Mouse (Mus musculus) intestine, embryonic 15.5 days (tissue): ENCODE measurements at regions not wholly inside any gene's neighbourhood (a gene's known extent, or its start where the extent isn't known, plus 50 kb on each side); places are given as distances from the start of the nearest gene placed in this dataset.
"Not testable (repeated sequence)": the region's sequence is repeated elsewhere in the genome, so short reads cannot be mapped to it uniquely, and the experiment has no call there.

Source experiments
- ATAC-seq: fragments of 200-750 bp; cut with Nextera tagmentation; 2 replicates; pipeline ENCODE4 v1.8.0; 2017; ENCODE audit warnings: moderate TSS enrichment, moderate library complexity
- H3K27ac ChIP-seq: fragments of 300-500 bp; sonication (generic); 2 replicates; pipeline ENCODE4 v1.5.1; 2015; ENCODE audit warnings: mild to moderate bottlenecking, inconsistent platforms
- H3K27me3 ChIP-seq: fragments of 300-500 bp; sonication (generic); replicated peaks from 2 replicates; pipeline ENCODE4 v1.6.1; 2015; ENCODE audit warnings: inconsistent platforms
- H3K36me3 ChIP-seq: fragments of 300-500 bp; sonication (generic); 2 replicates; pipeline ENCODE4 v1.6.1; 2015; ENCODE audit warnings: inconsistent platforms
- H3K4me1 ChIP-seq: fragments of 300-500 bp; sonication (generic); replicated peaks from 2 replicates; pipeline ENCODE4 v1.6.1; 2015; ENCODE audit warnings: inconsistent platforms
- H3K4me2 ChIP-seq: fragments of 300-500 bp; sonication (generic); replicated peaks from 2 replicates; pipeline ENCODE4 v1.6.1; 2015; ENCODE audit warnings: mild to moderate bottlenecking, inconsistent platforms
- H3K4me3 ChIP-seq: fragments of 300-500 bp; sonication (generic); replicated peaks from 2 replicates; pipeline ENCODE4 v1.5.1; 2015; ENCODE audit warnings: inconsistent platforms
- H3K9ac ChIP-seq: fragments of 300-500 bp; sonication (generic); 2 replicates; pipeline ENCODE4 v1.6.1; 2015; ENCODE audit warnings: inconsistent platforms
- H3K9me3 ChIP-seq: fragments of 300-500 bp; sonication (generic); 2 replicates; pipeline ENCODE4 v1.6.1; 2016; ENCODE audit warnings: inconsistent platforms
- WGBS: fragments of 180-500 bp; shearing (Covaris S2); methylation state at CpG from one replicate; pipeline ENCODE4 v1.1.7; 2015; 5-methylcytosine and 5-hydroxymethylcytosine counted together

DNA sequence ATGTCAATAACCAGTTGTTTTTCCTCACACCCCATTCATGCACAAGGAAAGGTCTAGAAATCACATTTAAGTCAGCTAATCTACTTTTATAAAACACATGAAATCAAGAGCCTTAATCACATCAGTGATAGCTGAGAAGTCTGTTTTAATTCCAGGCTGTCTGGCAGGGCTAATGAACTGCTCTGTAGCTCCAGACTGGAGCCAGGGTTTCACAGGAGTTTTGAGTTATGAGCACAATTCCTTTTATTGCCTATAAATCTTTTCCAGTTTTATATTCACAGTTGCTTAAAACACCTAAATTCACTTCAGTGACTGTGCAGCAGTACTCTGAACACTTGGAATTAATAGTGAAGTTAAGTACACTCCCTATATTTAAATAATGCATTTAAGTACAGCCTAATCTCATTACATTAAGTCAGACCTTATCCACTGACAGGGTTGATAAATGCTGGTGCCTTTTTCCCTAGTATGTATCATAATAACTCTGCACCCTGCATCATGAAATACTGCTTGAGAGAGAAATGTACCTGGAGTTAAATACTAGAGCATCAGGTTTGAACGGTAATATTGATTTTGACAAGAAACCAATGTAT, 198.6 kb upstream of the Gria4 start:
- no peak overlapping the region for H3K4me3 ChIP-seq
- H3K9ac ChIP-seq = no peak overlapping the region
- H3K27ac ChIP-seq = no peak overlapping the region
- no peak for ATAC-seq
- no peaks in the 10 kb centered on the region for H3K27me3 ChIP-seq
- no peaks in the 10 kb centered on the region for H3K9me3 ChIP-seq
- H3K4me1 ChIP-seq = no peaks in the 10 kb centered on the region
- 77% methylated on average over 1 of the region's 1 CpGs for WGBS
- no peaks in the 10 kb centered on the region for H3K36me3 ChIP-seq
- no peak overlapping the region for H3K4me2 ChIP-seq

DNA sequence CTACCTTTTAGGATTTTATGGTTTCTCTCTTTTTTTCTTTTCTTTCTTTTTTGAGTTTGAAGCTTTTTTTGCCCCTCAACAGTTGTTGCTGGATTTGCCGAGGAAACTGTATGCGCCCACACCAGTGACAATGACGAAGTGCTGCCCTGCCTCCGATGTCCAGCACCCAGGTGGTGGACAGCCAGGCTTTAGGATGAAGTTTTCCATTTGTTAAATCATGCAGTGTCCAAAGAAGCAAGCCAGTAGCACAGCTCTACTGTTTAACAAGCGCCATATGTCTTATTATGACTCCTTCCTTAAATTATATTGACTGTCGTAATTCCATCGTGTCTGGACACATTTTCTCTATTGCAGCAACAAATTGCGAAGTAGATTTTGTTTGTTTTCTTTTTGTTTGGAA, 183.4 kb upstream of the Gria4 start:
- H3K27me3 ChIP-seq, H3K27ac ChIP-seq, H3K9ac ChIP-seq, H3K4me3 ChIP-seq, H3K4me1 ChIP-seq, H3K4me2 ChIP-seq, ATAC-seq, H3K9me3 ChIP-seq, H3K36me3 ChIP-seq: not testable (repeated sequence)
- WGBS = 48% methylated on average over 8 of the region's 8 CpGs

DNA sequence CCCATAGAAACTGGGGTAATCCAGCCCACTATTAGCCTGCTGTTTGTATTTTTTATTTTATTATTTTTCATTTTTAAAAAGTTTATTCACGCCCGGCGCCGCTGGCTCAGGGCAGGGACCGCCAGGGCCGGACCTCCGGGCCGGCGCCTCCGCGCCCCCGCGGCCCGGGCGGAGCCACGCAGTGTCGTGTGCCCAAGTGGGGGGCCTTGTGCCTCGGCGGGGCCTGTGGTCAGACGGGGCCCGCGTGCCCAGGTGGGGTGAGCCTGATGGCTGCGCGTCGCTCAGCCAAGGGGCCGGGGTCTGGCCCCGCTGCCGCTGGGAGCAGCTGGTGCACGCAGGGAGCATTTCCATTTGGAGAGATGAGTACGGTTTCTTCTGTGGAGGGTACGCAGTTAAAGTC, 181.5 kb upstream of the Gria4 start:
- no peaks in the 10 kb centered on the region for H3K36me3 ChIP-seq
- H3K9me3 ChIP-seq = no peaks in the 10 kb centered on the region
- no peaks in the 10 kb centered on the region for H3K27me3 ChIP-seq
- H3K9ac ChIP-seq = no peak overlapping the region
- ATAC-seq = no peak
- H3K4me1 ChIP-seq = no peaks in the 10 kb centered on the region
- 89% methylated on average over 31 of the region's 31 CpGs for WGBS
- no peak overlapping the region for H3K4me2 ChIP-seq
- H3K27ac ChIP-seq = no peak overlapping the region
- H3K4me3 ChIP-seq = no peak overlapping the region

DNA sequence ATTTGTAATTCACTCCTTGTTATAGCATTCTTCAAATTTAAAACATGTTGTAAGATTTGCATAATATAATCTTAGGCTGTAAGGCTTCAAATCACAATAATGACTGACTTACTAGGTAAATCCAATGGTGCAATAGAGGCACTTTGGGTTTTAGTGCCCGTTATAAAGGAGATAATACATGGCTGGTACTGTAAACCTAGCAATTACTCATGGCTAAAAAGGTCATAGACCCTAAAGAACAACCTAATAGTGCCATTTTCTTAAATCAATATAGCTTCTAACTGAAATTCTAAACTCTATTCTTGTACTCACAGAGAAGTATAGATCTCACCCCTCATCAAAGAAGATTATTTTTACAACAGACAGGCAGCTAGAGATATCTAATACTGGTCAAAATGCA, 179.0 kb upstream of the Gria4 start:
- ATAC-seq = peak; percentile 68
- Histone ChIP-seq H3K4me2 (no peak overlapping the region), H3K9ac (no peak overlapping the region), H3K4me3 (no peak overlapping the region), H3K4me1 (no peaks in the 10 kb centered on the region), H3K9me3 (no peaks in the 10 kb centered on the region), H3K36me3 (no peaks in the 10 kb centered on the region), H3K27ac (no peak overlapping the region), H3K27me3 (no peaks in the 10 kb centered on the region)
- 45% methylated on average over 1 of the region's 1 CpGs for WGBS

DNA sequence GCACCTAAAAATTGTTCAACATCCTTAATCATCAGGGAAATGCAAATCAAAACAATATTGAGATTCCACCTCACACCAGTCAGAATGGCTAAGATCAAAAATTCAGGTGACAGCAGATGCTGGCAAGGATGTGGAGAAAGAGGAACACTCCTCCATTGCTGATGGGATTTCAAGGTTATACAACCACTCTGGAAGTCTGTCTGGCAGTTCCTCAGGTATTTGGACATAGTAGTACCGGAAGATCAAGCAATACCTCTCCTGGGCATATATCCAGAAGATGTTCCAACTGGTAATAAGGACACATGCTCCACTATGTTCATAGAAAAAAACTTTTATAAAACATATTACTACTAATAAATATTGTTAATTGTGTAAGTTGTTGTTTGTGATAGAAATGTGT, 135.8 kb upstream of the Gria4 start:
- not testable (repeated sequence) for H3K27ac ChIP-seq, ATAC-seq, H3K4me3 ChIP-seq, H3K9ac ChIP-seq, H3K36me3 ChIP-seq, H3K4me1 ChIP-seq, H3K27me3 ChIP-seq, H3K9me3 ChIP-seq, H3K4me2 ChIP-seq
- whole genome bisulfite sequencing = 89% methylated on average over 1 of the region's 1 CpGs

DNA sequence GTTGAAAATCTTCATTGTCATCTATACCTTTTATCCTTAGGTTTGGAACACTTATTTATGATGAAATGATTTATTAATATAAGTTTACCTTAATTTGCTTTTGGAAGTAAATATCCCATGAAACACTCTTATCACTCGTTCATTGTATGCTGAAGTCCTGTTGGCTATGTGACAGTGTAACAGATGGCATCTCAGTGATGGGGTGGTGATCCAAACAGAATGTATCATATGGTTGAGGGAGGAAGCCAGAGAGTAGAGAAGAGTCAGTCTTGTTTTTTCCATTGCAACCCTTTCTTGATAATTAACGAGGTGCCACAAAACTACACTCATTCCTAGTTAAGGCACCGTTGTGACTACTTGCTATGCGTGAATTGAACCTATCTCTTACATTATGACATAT, 134.3 kb upstream of the Gria4 start:
- ATAC-seq = no peak
- 85% methylated on average over 4 of the region's 4 CpGs for WGBS

DNA sequence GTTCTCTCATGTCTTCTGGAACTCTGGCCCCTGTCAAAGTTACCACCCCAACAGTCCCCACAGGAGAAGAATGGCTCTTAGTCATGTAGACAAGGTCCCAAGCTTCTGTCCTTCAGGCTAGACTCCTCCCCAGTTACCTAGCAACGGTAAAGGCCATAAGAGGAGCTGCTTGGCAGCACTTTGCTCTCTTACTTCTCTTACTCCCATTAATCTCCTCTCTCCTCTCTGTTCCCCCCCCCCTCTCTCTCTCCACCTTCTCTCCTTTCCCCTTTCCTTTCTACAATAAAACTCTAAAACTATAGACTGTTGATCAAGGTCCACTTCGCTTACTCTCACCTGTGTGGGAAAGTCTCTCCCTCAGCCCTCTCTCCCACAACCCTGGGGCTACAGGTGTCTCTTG, 114.5 kb upstream of the Gria4 start:
- H3K27ac ChIP-seq = no peak overlapping the region
- peak; percentile 34; the same call in 1 of the 2 replicates for ATAC-seq
- 87% methylated on average over 2 of the region's 2 CpGs for WGBS
- H3K4me3 ChIP-seq = no peak overlapping the region
- no peaks in the 10 kb centered on the region for H3K36me3 ChIP-seq
- H3K4me2 ChIP-seq = no peak overlapping the region
- H3K27me3 ChIP-seq = no peaks in the 10 kb centered on the region
- no peaks in the 10 kb centered on the region for H3K4me1 ChIP-seq
- no peaks in the 10 kb centered on the region for H3K9me3 ChIP-seq
- H3K9ac ChIP-seq = no peak overlapping the region

More for the DNA sequence above, 134.3 kb upstream of the Gria4 start:
- no peak overlapping the region for H3K27ac ChIP-seq
- H3K4me2 ChIP-seq = no peak overlapping the region
- H3K4me1 ChIP-seq = no peaks in the 10 kb centered on the region
- no peaks in the 10 kb centered on the region for H3K27me3 ChIP-seq
- H3K9ac ChIP-seq = no peak overlapping the region
- H3K36me3 ChIP-seq = no peaks in the 10 kb centered on the region
- no peak overlapping the region for H3K4me3 ChIP-seq
- no peaks in the 10 kb centered on the region for H3K9me3 ChIP-seq

DNA sequence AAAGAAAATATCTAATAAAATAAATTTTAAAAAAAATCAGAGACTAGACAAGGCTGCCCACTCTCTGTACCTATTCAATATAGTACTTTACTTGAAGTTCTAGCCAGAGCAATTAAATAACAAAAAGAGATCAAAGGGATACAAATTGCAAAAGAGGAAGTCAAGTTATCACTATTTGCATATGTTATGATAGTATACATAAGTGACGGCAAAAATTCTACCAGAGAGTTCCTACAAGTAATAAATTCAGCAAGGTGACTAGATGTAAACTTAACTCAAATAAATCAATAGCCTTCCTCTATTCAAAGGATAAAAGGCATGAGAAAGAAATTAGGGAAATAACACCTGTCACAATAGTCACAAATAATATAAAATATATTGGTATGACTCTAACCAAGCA, 89.4 kb upstream of the Gria4 start:
- no peaks in the 10 kb centered on the region for H3K27me3 ChIP-seq
- no peak overlapping the region for H3K27ac ChIP-seq
- no peaks in the 10 kb centered on the region for H3K4me1 ChIP-seq
- H3K36me3 ChIP-seq = no peaks in the 10 kb centered on the region
- H3K4me2 ChIP-seq = no peak overlapping the region
- 70% methylated on average over 1 of the region's 1 CpGs for WGBS
- no peak for ATAC-seq
- no peaks in the 10 kb centered on the region for H3K9me3 ChIP-seq
- no peak overlapping the region for H3K4me3 ChIP-seq
- H3K9ac ChIP-seq = no peak overlapping the region
